Mouse (Mus musculus): ENCODE results near the gene Rgs9. TPM values are rescaled to one million over a fixed set of nuclear protein-coding genes. Genes with fewer than 3 reads are reported as not detected.

The Rgs9 gene
- total RNA-seq, 1 experiment from 2014 or later, result 0.35 TPM

GRCm38 (mm10) chr11:109255022-109255421, 42.9 kb downstream of the Rgs9 start:
- no peak for ATAC-seq (ENCODE audit: extremely low read depth, insufficient number of reproducible peaks, low FRiP score, poor library complexity, severe bottlenecking)

GRCm38 (mm10) chr11:109252483-109252882, 45.4 kb downstream of the Rgs9 start:
- ATAC-seq (ENCODE audit: extremely low read depth, insufficient number of reproducible peaks, low FRiP score, poor library complexity, severe bottlenecking), result no peak

- no peak for ATAC-seq (ENCODE audit: extremely low read depth, insufficient number of reproducible peaks, low FRiP score, poor library complexity, severe bottlenecking)
Measured at GRCm38 (mm10) chr11:109250566-109250965, 47.4 kb downstream of the Rgs9 start.

GRCm38 (mm10) chr11:109246920-109247319, 51.0 kb downstream of the Rgs9 start:
- ATAC-seq (ENCODE audit: extremely low read depth, insufficient number of reproducible peaks, low FRiP score, poor library complexity, severe bottlenecking), result no peak

- peak; percentile 63 for ATAC-seq (ENCODE audit: extremely low read depth, insufficient number of reproducible peaks, low FRiP score, poor library complexity, severe bottlenecking)
Measured at GRCm38 (mm10) chr11:109244635-109245360, 53.1 kb downstream of the Rgs9 start.

- ATAC-seq (ENCODE audit: extremely low read depth, insufficient number of reproducible peaks, low FRiP score, poor library complexity, severe bottlenecking), result no peak
Measured at GRCm38 (mm10) chr11:109240126-109240525, 57.8 kb downstream of the Rgs9 start.

- no peak for ATAC-seq (ENCODE audit: extremely low read depth, insufficient number of reproducible peaks, low FRiP score, poor library complexity, severe bottlenecking)
Measured at GRCm38 (mm10) chr11:109238671-109239070, 59.3 kb downstream of the Rgs9 start.

GRCm38 (mm10) chr11:109237796-109238195, 60.1 kb downstream of the Rgs9 start:
- no peak for ATAC-seq (ENCODE audit: extremely low read depth, insufficient number of reproducible peaks, low FRiP score, poor library complexity, severe bottlenecking)

GRCm38 (mm10) chr11:109233627-109234026, 64.3 kb downstream of the Rgs9 start:
- ATAC-seq (ENCODE audit: extremely low read depth, insufficient number of reproducible peaks, low FRiP score, poor library complexity, severe bottlenecking), result no peak

GRCm38 (mm10) chr11:109232811-109233210, 65.1 kb downstream of the Rgs9 start:
- ATAC-seq (ENCODE audit: extremely low read depth, insufficient number of reproducible peaks, low FRiP score, poor library complexity, severe bottlenecking), result no peak

GRCm38 (mm10) chr11:109227139-109227538, 70.8 kb downstream of the Rgs9 start:
- ATAC-seq (ENCODE audit: extremely low read depth, insufficient number of reproducible peaks, low FRiP score, poor library complexity, severe bottlenecking), result no peak

- no peak for ATAC-seq (ENCODE audit: extremely low read depth, insufficient number of reproducible peaks, low FRiP score, poor library complexity, severe bottlenecking)
Measured at GRCm38 (mm10) chr11:109221209-109222007, 76.5 kb downstream of the Rgs9 start.

- no peak for ATAC-seq (ENCODE audit: extremely low read depth, insufficient number of reproducible peaks, low FRiP score, poor library complexity, severe bottlenecking)
Measured at GRCm38 (mm10) chr11:109218722-109219430, 79.1 kb downstream of the Rgs9 start.

GRCm38 (mm10) chr11:109217827-109218536, 79.9 kb downstream of the Rgs9 start:
- ATAC-seq (ENCODE audit: extremely low read depth, insufficient number of reproducible peaks, low FRiP score, poor library complexity, severe bottlenecking), result no peak

- ATAC-seq (ENCODE audit: extremely low read depth, insufficient number of reproducible peaks, low FRiP score, poor library complexity, severe bottlenecking), result no peak
Measured at GRCm38 (mm10) chr11:109210772-109211171, 87.2 kb downstream of the Rgs9 start.

- ATAC-seq (ENCODE audit: extremely low read depth, insufficient number of reproducible peaks, low FRiP score, poor library complexity, severe bottlenecking), result no peak
Measured at GRCm38 (mm10) chr11:109210341-109210740, 87.6 kb downstream of the Rgs9 start.

GRCm38 (mm10) chr11:109206732-109207131, 91.2 kb downstream of the Rgs9 start:
- no peak for ATAC-seq (ENCODE audit: extremely low read depth, insufficient number of reproducible peaks, low FRiP score, poor library complexity, severe bottlenecking)

GRCm38 (mm10) chr11:109206028-109206427, 91.9 kb downstream of the Rgs9 start:
- no peak for ATAC-seq (ENCODE audit: extremely low read depth, insufficient number of reproducible peaks, low FRiP score, poor library complexity, severe bottlenecking)

Measured in neutrophil, adult 5-6 weeks (primary cell).